Mouse (Mus musculus) liver, adult (tissue): ENCODE data around the gene Gm3183.
"Not testable (repeated sequence)": the region's sequence is repeated elsewhere in the genome, so short reads cannot be mapped to it uniquely, and the experiment has no call there.

ENCODE experiments used
- GATA4 ChIP-seq: IDR thresholded peaks from 2 replicates; pipeline ENCODE4 v1.6.1; 2014; ENCODE audit warnings: mild to moderate bottlenecking, low read length; ENCODE audit not compliant: insufficient replicate concordance

Gm3183 gene

DNA sequence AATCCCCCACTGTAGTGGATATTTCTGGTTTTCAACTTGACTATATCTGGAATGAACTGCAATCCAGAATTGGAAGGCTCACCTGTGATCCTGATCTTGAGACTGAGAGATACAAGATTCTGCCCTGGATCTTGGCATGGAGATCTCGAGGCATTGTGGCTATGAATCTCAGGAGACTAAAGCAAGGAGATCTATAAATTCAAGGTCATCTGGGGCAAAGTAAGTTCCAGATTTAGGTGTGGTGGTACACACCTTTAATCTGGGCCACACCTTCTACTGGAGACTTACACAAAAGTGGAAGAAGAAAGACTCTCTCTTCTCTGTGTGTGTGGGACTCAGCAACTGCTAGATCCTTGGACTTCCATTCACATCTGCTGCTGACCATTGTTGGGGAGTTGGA is at the start of gene Gm3183:
Gm3183 (plus strand) TSS at position 301 of the 400 bp plus-strand sequence.
- TF ChIP-seq GATA4, result not testable (repeated sequence)
